Mouse (Mus musculus) bone marrow macrophage, adult 2 months (primary cell): ENCODE data around the gene Adarb2. TPM values are rescaled to one million over a fixed set of nuclear protein-coding genes. Genes with fewer than 3 reads are reported as not detected.

Experiments used
- H3K27ac ChIP-seq: 2 replicates; pipeline ENCODE4 v1.5.1; 2012; ENCODE audit warnings: low read depth, low read length; ENCODE audit not compliant: insufficient read depth
- H3K4me1 ChIP-seq: 2 replicates; pipeline ENCODE4 v1.6.1; 2012; ENCODE audit warnings: low read length; ENCODE audit not compliant: control insufficient read depth, insufficient read depth
- H3K4me3 ChIP-seq: 2 replicates; pipeline ENCODE4 v1.5.1; 2012; ENCODE audit warnings: mild to moderate bottlenecking, low read length, moderate library complexity; ENCODE audit not compliant: insufficient read depth
- CTCF ChIP-seq: IDR thresholded peaks from 2 replicates; pipeline ENCODE4 v1.5.1; 2012; ENCODE audit warnings: low read depth, mild to moderate bottlenecking, low read length, moderate library complexity
- POLR2A ChIP-seq: IDR thresholded peaks from 2 replicates; pipeline ENCODE4 v1.6.1; 2012; ENCODE audit warnings: mild to moderate bottlenecking, low read depth, low read length, borderline replicate concordance
- polyA plus RNA-seq: library from polyadenylated mRNA; stranded (reverse); fragments of >200 nt; gene quantifications from 2 replicates; pipeline ENCODE4 v1.2.4, GENCODE M21; 2012; ENCODE audit not compliant: missing spikeins, insufficient read depth, insufficient read length

The Adarb2 gene
- polyA plus RNA-seq, 1 experiment, result not detected

- no peak for TF ChIP-seq CTCF
- no peak for TF ChIP-seq POLR2A
- H3K4me1 ChIP-seq, result no peaks in the 10 kb centered on the region
Measured at GRCm38 (mm10) chr13:8534265-8535113, 331.8 kb downstream of the Adarb2 start.

GRCm38 (mm10) chr13:8538481-8538880 lies 335.8 kb downstream of the Adarb2 start:
- no peak for TF ChIP-seq POLR2A
- TF ChIP-seq CTCF, result no peak
- Histone ChIP-seq H3K4me3 (no peak overlapping the region), H3K4me1 (no peaks in the 10 kb centered on the region), H3K27ac (no peak overlapping the region)

More at GRCm38 (mm10) chr13:8534265-8535113, 331.8 kb downstream of the Adarb2 start:
- no peak overlapping the region for H3K27ac ChIP-seq
- H3K4me3 ChIP-seq, result no peak overlapping the region

GRCm38 (mm10) chr13:8538896-8539295 lies 336.2 kb downstream of the Adarb2 start:
- Histone ChIP-seq H3K4me1 (no peaks in the 10 kb centered on the region), H3K4me3 (no peak overlapping the region), H3K27ac (no peak overlapping the region)
- TF ChIP-seq CTCF, result no peak
- no peak for TF ChIP-seq POLR2A

GRCm38 (mm10) chr13:8542684-8543083 lies 340.0 kb downstream of the Adarb2 start:
- Histone ChIP-seq H3K4me1 (no peaks in the 10 kb centered on the region), H3K27ac (no peak overlapping the region), H3K4me3 (no peak overlapping the region)
- TF ChIP-seq CTCF (no peak), POLR2A (no peak)

GRCm38 (mm10) chr13:8552242-8552641 lies 349.6 kb downstream of the Adarb2 start:
- TF ChIP-seq CTCF (no peak), POLR2A (no peak)
- Histone ChIP-seq H3K4me3 (no peak overlapping the region), H3K27ac (no peak overlapping the region), H3K4me1 (no peaks in the 10 kb centered on the region)

GRCm38 (mm10) chr13:8557784-8558183 lies 355.1 kb downstream of the Adarb2 start:
- TF ChIP-seq CTCF, result no peak
- no peak for TF ChIP-seq POLR2A
- Histone ChIP-seq H3K4me1 (no peaks in the 10 kb centered on the region), H3K27ac (no peak overlapping the region), H3K4me3 (no peak overlapping the region)

GRCm38 (mm10) chr13:8560485-8560884 lies 357.8 kb downstream of the Adarb2 start:
- no peak overlapping the region for H3K27ac ChIP-seq
- H3K4me1 ChIP-seq, result no peaks in the 10 kb centered on the region
- no peak for TF ChIP-seq CTCF
- no peak for TF ChIP-seq POLR2A
- no peak overlapping the region for H3K4me3 ChIP-seq

GRCm38 (mm10) chr13:8563161-8563560 lies 360.5 kb downstream of the Adarb2 start:
- TF ChIP-seq CTCF, result no peak
- TF ChIP-seq POLR2A, result no peak
- H3K27ac ChIP-seq, result no peak overlapping the region

GRCm38 (mm10) chr13:8567111-8568026 lies 364.7 kb downstream of the Adarb2 start:
- no peak overlapping the region for H3K4me3 ChIP-seq
- TF ChIP-seq POLR2A, result no peak
- no peak for TF ChIP-seq CTCF

More at GRCm38 (mm10) chr13:8563161-8563560, 360.5 kb downstream of the Adarb2 start:
- Histone ChIP-seq H3K4me1 (no peaks in the 10 kb centered on the region), H3K4me3 (no peak overlapping the region)

More at GRCm38 (mm10) chr13:8567111-8568026, 364.7 kb downstream of the Adarb2 start:
- no peaks in the 10 kb centered on the region for H3K4me1 ChIP-seq
- no peak overlapping the region for H3K27ac ChIP-seq
